Mouse (Mus musculus) C2C12 (cell line): ENCODE measurements around the gene Hspb9. TPM values are rescaled to one million over a fixed set of nuclear protein-coding genes. Genes with fewer than 3 reads are reported as not detected.

Source experiments
- H3K27me3 ChIP-seq: one replicate; pipeline ENCODE4 v1.6.1; 2011; ENCODE audit not compliant: control insufficient read depth, insufficient read depth, insufficient read length
- H3K36me3 ChIP-seq: one replicate; pipeline ENCODE4 v1.6.1; 2011; ENCODE audit not compliant: control insufficient read depth, insufficient read depth
- H3K4me3 ChIP-seq: one replicate; pipeline ENCODE4 v1.5.1; 2011; ENCODE audit warnings: mild to moderate bottlenecking, control low read depth; ENCODE audit not compliant: poor library complexity, insufficient read depth, severe bottlenecking
- H3K79me2 ChIP-seq: one replicate; pipeline ENCODE4 v1.6.1; 2011; ENCODE audit not compliant: control insufficient read depth, insufficient read depth
- H3K79me3 ChIP-seq: one replicate; pipeline ENCODE4 v1.6.1; 2011; ENCODE audit warnings: low read depth, control low read depth
- H3ac ChIP-seq: one replicate; pipeline ENCODE3; 2011; ENCODE audit warnings: low read depth; ENCODE audit not compliant: control insufficient read depth, insufficient read length
- CEBPB ChIP-seq: IDR thresholded peaks from one replicate; pipeline ENCODE4 v1.6.1; 2011; ENCODE audit warnings: low read depth, mild to moderate bottlenecking, control low read depth, moderate library complexity
- CTCF ChIP-seq: IDR thresholded peaks from one replicate; pipeline ENCODE4 v1.5.1; 2011; ENCODE audit not compliant: control insufficient read depth, insufficient read depth, insufficient read length
- FOSL1 ChIP-seq: IDR thresholded peaks from one replicate; pipeline ENCODE4 v1.8.0; 2011; ENCODE audit warnings: mild to moderate bottlenecking, low read length; ENCODE audit not compliant: poor library complexity, insufficient read depth, severe bottlenecking
- MAX ChIP-seq: IDR thresholded peaks from one replicate; pipeline ENCODE4 v1.6.1; 2011; ENCODE audit warnings: mild to moderate bottlenecking, control low read depth
- MYOD1 ChIP-seq: IDR thresholded peaks from one replicate; pipeline ENCODE4 v1.6.1; 2011; ENCODE audit warnings: low read depth; ENCODE audit not compliant: control insufficient read depth, insufficient read length
- MYOG ChIP-seq: IDR thresholded peaks from one replicate; pipeline ENCODE4 v1.6.1; 2011; ENCODE audit not compliant: control insufficient read depth, insufficient read length; ENCODE audit errors: extremely low read depth
- USF1 ChIP-seq: IDR thresholded peaks from one replicate; pipeline ENCODE4 v1.6.1; 2011; ENCODE audit warnings: low read depth, mild to moderate bottlenecking, control low read depth, moderate library complexity
- polyA plus RNA-seq: library from polyadenylated mRNA; unstranded; fragments of >200 nt; fragmentation: generic; extraction: Trizol; gene quantifications from one replicate; pipeline ENCODE4 v1.2.1, GENCODE M21; 2012; ENCODE audit warnings: missing spikeins

The Hspb9 gene
- polyA plus RNA-seq, 1 experiment, result 0.68 TPM

DNA sequence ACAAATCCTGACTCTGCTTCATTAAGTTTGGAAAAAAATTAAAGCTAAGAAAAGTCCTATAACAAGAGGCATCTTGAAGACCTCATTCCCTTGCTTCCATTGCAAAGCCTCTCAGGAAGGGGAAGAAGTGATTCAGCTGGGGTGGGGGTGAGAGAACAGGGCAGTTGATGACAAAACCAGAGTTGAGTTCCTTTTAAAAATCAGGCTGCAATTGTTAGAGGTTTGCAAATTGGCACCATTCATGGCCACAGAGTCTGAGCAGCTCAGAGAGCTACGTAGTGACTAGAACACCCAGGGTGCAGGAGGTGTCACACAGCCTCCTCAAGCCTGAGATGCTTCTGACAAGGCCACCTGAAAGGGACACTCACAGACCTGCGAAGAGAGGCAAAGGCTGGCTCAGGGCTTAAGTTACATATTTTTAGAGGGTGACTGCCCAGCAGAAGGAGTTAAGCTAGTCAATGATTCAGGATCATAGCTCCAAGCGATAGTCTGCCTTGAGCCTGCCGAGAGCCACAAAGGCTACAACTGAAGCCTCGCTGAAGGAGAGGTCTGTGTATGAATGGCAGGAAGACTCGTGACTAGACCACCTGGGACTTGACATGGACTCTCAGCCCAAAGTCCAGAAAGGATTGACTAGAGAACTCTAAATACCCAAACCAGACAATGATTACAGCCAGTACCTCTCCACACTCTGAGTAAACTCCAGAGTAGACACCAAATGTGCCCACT, 17.0 kb downstream of the Hspb9 start:
- H3ac ChIP-seq, result no peak overlapping the region
- no peak for TF ChIP-seq CTCF
- no peak for TF ChIP-seq USF1
- no peak for TF ChIP-seq CEBPB
- TF ChIP-seq MYOD1, result no peak
- TF ChIP-seq MYOG, result no peak
- no peak for TF ChIP-seq FOSL1
- TF ChIP-seq MAX, result no peak
- H3K79me2 ChIP-seq, result peaks cover 100% of the 10 kb centered on the region
- H3K79me3 ChIP-seq, result peaks cover 72% of the 10 kb centered on the region
- H3K27me3 ChIP-seq, result no peaks in the 10 kb centered on the region
- H3K36me3 ChIP-seq, result peaks cover 44% of the 10 kb centered on the region
- H3K4me3 ChIP-seq, result no peak overlapping the region

DNA sequence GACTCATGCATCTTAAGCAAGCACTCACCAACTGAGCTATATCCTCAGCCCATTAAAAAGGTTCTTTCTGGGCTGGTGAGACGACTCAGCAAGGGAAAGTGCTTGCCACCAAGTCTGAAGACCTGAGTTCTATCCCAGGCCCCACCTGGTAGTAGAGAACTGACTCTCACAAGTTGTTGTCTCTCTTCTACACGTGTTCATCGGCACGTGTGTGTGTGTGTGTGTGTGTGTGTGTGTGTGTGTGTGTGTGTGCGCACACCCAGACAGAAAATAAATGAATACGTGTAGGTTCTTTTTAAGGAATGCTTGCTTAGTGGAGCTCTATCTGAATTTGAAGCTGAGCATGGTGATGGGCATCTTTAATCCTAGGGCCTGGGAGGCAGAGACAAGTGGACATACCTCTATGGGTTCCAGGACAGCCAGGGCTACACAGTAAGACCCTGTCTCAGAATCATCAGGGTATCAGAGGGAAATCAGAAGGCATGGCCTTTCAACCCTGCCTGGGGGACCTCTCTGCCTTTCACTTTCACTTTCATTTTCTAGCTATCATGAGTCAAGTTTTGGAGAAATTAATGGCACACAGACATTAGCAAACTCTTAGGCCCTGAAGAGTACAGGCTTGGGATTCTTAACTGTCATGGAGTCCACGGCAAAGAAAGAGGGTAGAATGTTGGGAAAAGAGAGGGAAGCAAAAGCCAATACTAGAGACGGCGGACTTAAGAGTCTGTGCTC, 21.6 kb downstream of the Hspb9 start:
- no peak overlapping the region for H3ac ChIP-seq
- H3K79me3 ChIP-seq, result peaks cover 70% of the 10 kb centered on the region
- H3K79me2 ChIP-seq, result peaks cover 78% of the 10 kb centered on the region
- peaks cover 21% of the 10 kb centered on the region for H3K36me3 ChIP-seq
- H3K27me3 ChIP-seq, result no peaks in the 10 kb centered on the region
- no peak overlapping the region for H3K4me3 ChIP-seq
- no peak for TF ChIP-seq FOSL1
- TF ChIP-seq MYOD1, result no peak
- no peak for TF ChIP-seq CTCF
- TF ChIP-seq USF1, result no peak
- TF ChIP-seq MAX, result no peak
- no peak for TF ChIP-seq CEBPB

DNA sequence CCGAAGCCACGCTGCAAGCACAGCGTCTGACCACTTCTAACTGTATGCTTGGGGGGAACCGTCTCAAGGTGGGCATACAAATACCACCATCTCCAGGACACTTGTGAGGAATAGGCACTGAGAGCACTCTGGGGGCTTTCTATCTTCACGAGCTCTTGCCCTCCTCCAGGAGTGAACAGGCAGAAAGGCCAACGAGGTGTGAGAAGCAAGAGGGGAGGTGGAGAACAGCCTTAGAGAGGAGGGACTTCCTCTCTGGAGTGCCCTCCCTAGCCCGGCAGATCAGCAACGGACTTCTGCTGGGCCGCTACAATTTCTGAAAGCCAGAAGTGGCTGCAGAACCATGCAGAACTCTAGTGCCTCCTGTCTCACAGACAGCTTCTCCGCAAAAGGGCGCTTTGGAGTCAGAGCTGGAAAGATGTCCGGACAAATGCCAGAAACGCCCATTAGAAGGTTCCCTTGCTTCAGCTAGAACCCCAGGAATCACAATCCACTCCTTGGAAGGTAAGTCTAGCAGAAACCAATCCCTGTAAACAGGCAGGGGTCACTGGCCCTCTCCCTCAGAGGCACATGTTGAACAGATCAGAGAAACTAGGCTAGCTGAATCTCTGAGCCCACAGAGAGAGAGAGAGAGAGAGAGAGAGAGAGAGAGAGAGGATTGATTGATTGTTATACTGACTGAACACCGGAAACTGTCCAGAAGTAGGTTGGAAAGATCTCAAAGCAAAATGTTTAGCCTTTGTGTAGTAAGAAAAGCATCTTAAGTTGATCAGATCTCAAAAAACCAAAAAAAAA, 22.5 kb downstream of the Hspb9 start:
- Histone ChIP-seq H3K36me3 (peaks cover 21% of the 10 kb centered on the region), H3K79me2 (peaks cover 70% of the 10 kb centered on the region), H3ac (no peak overlapping the region), H3K79me3 (peaks cover 62% of the 10 kb centered on the region), H3K4me3 (no peak overlapping the region), H3K27me3 (no peaks in the 10 kb centered on the region)
- no peak for TF ChIP-seq MYOG
- no peak for TF ChIP-seq FOSL1
- no peak for TF ChIP-seq MAX
- no peak for TF ChIP-seq USF1
- TF ChIP-seq CTCF, result no peak
- TF ChIP-seq CEBPB, result no peak
- TF ChIP-seq MYOD1, result no peak

DNA sequence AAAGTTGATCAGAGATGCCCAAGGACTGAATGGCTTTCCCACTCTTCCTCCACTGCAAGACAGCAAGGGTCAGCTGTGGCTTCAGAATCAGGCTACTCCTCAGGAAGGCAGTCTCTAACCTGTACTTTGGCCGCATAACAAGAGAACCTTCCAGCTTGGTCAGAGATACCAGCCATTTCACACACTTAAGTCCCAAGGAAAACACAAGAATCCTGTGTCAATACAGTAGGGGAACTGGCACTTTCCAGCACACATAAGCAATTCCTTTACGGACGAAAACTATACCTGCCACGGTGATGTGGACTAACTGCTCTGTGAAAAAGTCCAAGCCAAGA, 23.1 kb downstream of the Hspb9 start:
- Histone ChIP-seq H3K27me3 (no peaks in the 10 kb centered on the region), H3K79me3 (peaks cover 58% of the 10 kb centered on the region), H3K79me2 (peaks cover 64% of the 10 kb centered on the region), H3K4me3 (peak overlapping the region; percentile 99), H3K36me3 (peaks cover 21% of the 10 kb centered on the region), H3ac (no peak overlapping the region)
- TF ChIP-seq MYOG (no peak), CEBPB (no peak), FOSL1 (no peak), MAX (no peak), USF1 (no peak), MYOD1 (no peak), CTCF (no peak)

DNA sequence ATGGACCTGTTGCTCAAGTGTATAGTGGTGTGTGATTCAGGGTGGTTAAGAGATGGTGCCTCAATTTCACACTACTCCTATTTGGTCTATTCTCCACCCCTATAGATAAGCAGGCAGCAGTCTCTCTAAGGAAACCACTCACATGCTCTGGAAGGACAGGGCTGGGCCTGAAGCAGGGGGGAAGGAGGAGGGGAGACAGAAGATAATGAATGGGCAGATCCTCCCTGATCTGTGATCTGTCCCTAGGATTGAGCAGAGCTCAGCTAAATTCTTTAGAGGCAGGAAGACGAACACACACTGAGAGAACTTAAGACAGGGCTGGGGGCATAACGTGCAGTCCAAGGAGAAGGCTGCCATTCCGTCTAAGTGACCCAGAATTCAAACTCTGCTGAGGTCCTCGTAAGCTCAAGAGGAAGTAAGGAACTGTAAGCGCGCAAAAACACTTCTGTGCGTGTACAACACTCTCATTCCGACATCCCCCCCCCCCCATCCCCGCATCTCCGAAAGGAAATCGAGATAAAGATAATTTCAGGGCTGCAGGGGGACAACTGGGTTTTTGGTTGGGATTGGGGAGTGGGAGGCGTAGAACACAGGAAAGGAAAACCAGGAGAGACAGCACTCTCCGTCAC, 23.6 kb downstream of the Hspb9 start:
- H3K36me3 ChIP-seq, result peaks cover 21% of the 10 kb centered on the region
- H3K79me3 ChIP-seq, result peaks cover 53% of the 10 kb centered on the region
- peak overlapping the region; percentile 99 for H3K4me3 ChIP-seq
- TF ChIP-seq MAX (no peak), MYOG (no peak), CEBPB (no peak), CTCF (no peak), MYOD1 (no peak), FOSL1 (no peak), USF1 (no peak)
- no peaks in the 10 kb centered on the region for H3K27me3 ChIP-seq
- H3K79me2 ChIP-seq, result peaks cover 59% of the 10 kb centered on the region
- H3ac ChIP-seq, result peak overlapping the region; percentile 98
